Mouse (Mus musculus) cerebellum, adult 2 months (tissue): ENCODE measurements around the gene Spred1. TPM values are rescaled to one million over a fixed set of nuclear protein-coding genes. Genes with fewer than 3 reads are reported as not detected.

Experiments
- DNase-seq, 2 experiments: peaks; one replicate each; pipeline ENCODE4 v3.0.0; 2021
- H3K27ac ChIP-seq: fragments of 200-500 bp; 2 replicates; pipeline ENCODE4 v1.5.1; 2012; ENCODE audit warnings: low read length, control low read depth, inconsistent platforms; ENCODE audit not compliant: insufficient read depth
- H3K27me3 ChIP-seq: fragments of 200-500 bp; 2 replicates; pipeline ENCODE4 v1.6.1; 2012; ENCODE audit warnings: inconsistent platforms, mild to moderate bottlenecking, low read length, moderate library complexity; ENCODE audit not compliant: control insufficient read depth, insufficient read depth
- H3K4me1 ChIP-seq: fragments of 200-500 bp; 2 replicates; pipeline ENCODE4 v1.6.1; 2011; ENCODE audit warnings: low read length; ENCODE audit not compliant: control insufficient read depth, insufficient read depth
- H3K4me3 ChIP-seq: fragments of 200-500 bp; replicated peaks from 2 replicates; pipeline ENCODE3; 2011; ENCODE audit warnings: mild to moderate bottlenecking, low read depth, low read length, control low read depth; ENCODE audit not compliant: insufficient read depth
- CTCF ChIP-seq: fragments of 200-500 bp; IDR thresholded peaks from 2 replicates; pipeline ENCODE4 v1.5.1; 2011; ENCODE audit warnings: low read depth, mild to moderate bottlenecking, control low read depth, low read length, moderate library complexity, borderline replicate concordance; ENCODE audit not compliant: insufficient read depth
- POLR2A ChIP-seq: fragments of 200-500 bp; IDR thresholded peaks from 2 replicates; pipeline ENCODE4 v1.6.1; 2011; ENCODE audit warnings: low read length, control low read depth, borderline replicate concordance; ENCODE audit not compliant: insufficient read depth
- WGBS: fragments of 180-500 bp; shearing (Covaris S2); methylation state at CpG from one replicate; pipeline ENCODE4 v1.1.7; 2018; 5-methylcytosine and 5-hydroxymethylcytosine counted together
- polyA plus RNA-seq: library from polyadenylated mRNA; depleted of rRNA; stranded (reverse); fragments of >200 nt; gene quantifications from 2 replicates; pipeline ENCODE4 v1.2.3, GENCODE M21; 2012; rRNA removed

The Spred1 gene
- 32.1 and 33.9 TPM in 2 replicates for polyA plus RNA-seq

- peak; percentile 53 to 69 for DNase-seq
- Histone ChIP-seq H3K4me1 (no peaks in the 10 kb centered on the region; the same call in 1 of the 2 replicates), H3K27ac (peak within 1 kb of the TSS; percentile 91), H3K4me3 (peak within 1 kb of the TSS; percentile 78), H3K27me3 (no peaks in the 10 kb centered on the region)
- under 1% methylated on average over 91 of the region's 99 CpGs for WGBS
- no peak for TF ChIP-seq POLR2A
- no peak for TF ChIP-seq CTCF
Measured at GRCm38 (mm10) chr2:117121212-117121983, at the start of gene Spred1. TSS of gene Spred1 (plus strand) at chr2:117121374.

GRCm38 (mm10) chr2:117071596-117071995 lies 49.6 kb upstream of the Spred1 start:
- Histone ChIP-seq H3K27ac (no peak overlapping the region), H3K27me3 (no peaks in the 10 kb centered on the region; the same call in 1 of the 2 replicates), H3K4me3 (no peak overlapping the region), H3K4me1 (no peaks in the 10 kb centered on the region)
- DNase-seq: no peak
- TF ChIP-seq CTCF (no peak), POLR2A (no peak)
- 81% methylated on average over 3 of the region's 3 CpGs for WGBS

- whole genome bisulfite sequencing: 81% methylated on average over 2 of the region's 2 CpGs
Measured at GRCm38 (mm10) chr2:117078711-117079110, 42.5 kb upstream of the Spred1 start.

GRCm38 (mm10) chr2:117079621-117080020 lies 41.6 kb upstream of the Spred1 start:
- Histone ChIP-seq H3K4me3 (no peak overlapping the region), H3K4me1 (no peaks in the 10 kb centered on the region), H3K27me3 (no peaks in the 10 kb centered on the region), H3K27ac (no peak overlapping the region)
- peak; percentile 26 to 28 for DNase-seq
- TF ChIP-seq CTCF (no peak), POLR2A (no peak)
- 41% methylated on average over 5 of the region's 5 CpGs for WGBS

More at GRCm38 (mm10) chr2:117078711-117079110, 42.5 kb upstream of the Spred1 start:
- no peaks in the 10 kb centered on the region for H3K4me1 ChIP-seq
- DNase-seq: no peak
- H3K27me3 ChIP-seq: no peaks in the 10 kb centered on the region
- H3K27ac ChIP-seq: no peak overlapping the region
- no peak overlapping the region for H3K4me3 ChIP-seq
- TF ChIP-seq CTCF (no peak), POLR2A (no peak)

- 53% methylated on average over 12 of the region's 12 CpGs for WGBS
- TF ChIP-seq CTCF: no peak
- no peak for TF ChIP-seq POLR2A
Measured at GRCm38 (mm10) chr2:117086002-117086765, 35.0 kb upstream of the Spred1 start.

GRCm38 (mm10) chr2:117086766-117087457 lies 34.3 kb upstream of the Spred1 start:
- H3K27ac ChIP-seq: no peak overlapping the region
- H3K4me3 ChIP-seq: no peak overlapping the region
- TF ChIP-seq POLR2A: no peak
- TF ChIP-seq CTCF: no peak
- H3K4me1 ChIP-seq: no peaks in the 10 kb centered on the region
- WGBS: 63% methylated on average over 1 of the region's 1 CpGs
- no peak for DNase-seq
- no peaks in the 10 kb centered on the region for H3K27me3 ChIP-seq

More at GRCm38 (mm10) chr2:117086002-117086765, 35.0 kb upstream of the Spred1 start:
- no peak for DNase-seq
- Histone ChIP-seq H3K4me1 (no peaks in the 10 kb centered on the region), H3K27ac (no peak overlapping the region), H3K27me3 (no peaks in the 10 kb centered on the region), H3K4me3 (no peak overlapping the region)

- no peak overlapping the region for H3K27ac ChIP-seq
- no peaks in the 10 kb centered on the region for H3K27me3 ChIP-seq
- 90% methylated on average over 4 of the region's 4 CpGs for WGBS
- no peak overlapping the region for H3K4me3 ChIP-seq
- TF ChIP-seq CTCF (no peak), POLR2A (no peak)
- H3K4me1 ChIP-seq: no peaks in the 10 kb centered on the region
- no peak for DNase-seq
Measured at GRCm38 (mm10) chr2:117087458-117087820, 33.7 kb upstream of the Spred1 start.
